Mouse (Mus musculus) heart, embryonic 14.5 days (tissue): ENCODE measurements around the gene Rmi2. TPM values are rescaled to one million over a fixed set of nuclear protein-coding genes. Genes with fewer than 3 reads are reported as not detected.

Experiments used
- ATAC-seq: fragments of 200-750 bp; cut with Nextera tagmentation; 2 replicates; pipeline ENCODE4 v1.8.0; 2017; ENCODE audit warnings: low read depth, moderate TSS enrichment; ENCODE audit not compliant: insufficient number of reproducible peaks, insufficient read depth, low FRiP score
- H3K27ac ChIP-seq, 2 experiments: fragments of 200-500 bp in 1 of 2; fragments of 300-500 bp in 1 of 2; sonication (generic) in 1 of 2; replicated peaks in 1 of 2; 2 replicates each; pipeline ENCODE4 v1.5.1; 2012 to 2014; ENCODE audit warnings: low read depth in 2 of 2, low read length in 2 of 2, control low read depth in 1 of 2, mild to moderate bottlenecking in 1 of 2, mixed read lengths in 1 of 2; ENCODE audit not compliant: control insufficient read depth in 1 of 2, insufficient read depth in 1 of 2
- H3K27me3 ChIP-seq: fragments of 300-500 bp; sonication (generic); 2 replicates; pipeline ENCODE4 v1.6.1; 2014; ENCODE audit warnings: mild to moderate bottlenecking, low read length, control low read depth; ENCODE audit not compliant: control insufficient read depth, insufficient read depth
- H3K36me3 ChIP-seq: fragments of 300-500 bp; sonication (generic); 2 replicates; pipeline ENCODE4 v1.6.1; 2014; ENCODE audit warnings: mild to moderate bottlenecking, control low read depth, low read length, mixed read lengths; ENCODE audit not compliant: control insufficient read depth, insufficient read depth
- H3K4me1 ChIP-seq, 2 experiments: fragments of 200-500 bp in 1 of 2; fragments of 300-500 bp in 1 of 2; sonication (generic) in 1 of 2; 2 replicates each; pipeline ENCODE4 v1.6.1; 2012 to 2014; ENCODE audit warnings: low read length in 2 of 2, control low read depth in 1 of 2, mixed read lengths in 1 of 2; ENCODE audit not compliant: control insufficient read depth in 2 of 2, insufficient read depth in 2 of 2
- H3K4me2 ChIP-seq: fragments of 300-500 bp; sonication (generic); 2 replicates; pipeline ENCODE4 v1.6.1; 2014; ENCODE audit warnings: mild to moderate bottlenecking, low read length
- H3K4me3 ChIP-seq, 2 experiments: fragments of 200-500 bp in 1 of 2; fragments of 300-500 bp in 1 of 2; sonication (generic) in 1 of 2; 2 replicates each; pipeline ENCODE4 v1.5.1; 2012 to 2014; ENCODE audit warnings: low read length in 2 of 2, mild to moderate bottlenecking in 2 of 2, control low read depth in 1 of 2, low read depth in 1 of 2, moderate library complexity in 1 of 2; ENCODE audit not compliant: control insufficient read depth in 1 of 2, insufficient read depth in 1 of 2
- H3K9ac ChIP-seq: fragments of 300-500 bp; sonication (generic); 2 replicates; pipeline ENCODE4 v1.6.1; 2014; ENCODE audit warnings: mild to moderate bottlenecking, low read length
- H3K9me3 ChIP-seq: fragments of 300-500 bp; sonication (generic); 2 replicates; pipeline ENCODE4 v1.6.1; 2016; ENCODE audit warnings: low read length, control low read depth; ENCODE audit not compliant: control insufficient read depth
- WGBS: fragments of 180-500 bp; shearing (Covaris S2); extraction: QIAGEN DNeasy Blood & Tissue Kit; methylation state at CpG from one replicate; pipeline ENCODE4 v1.1.7; 2014; 5-methylcytosine and 5-hydroxymethylcytosine counted together
- polyA plus RNA-seq: library from polyadenylated mRNA; unstranded; fragments of >200 nt; fragmentation: Nextera tagmentation; extraction: Ambion mirVana; gene quantifications from 2 replicates; pipeline ENCODE4 v1.2.1, GENCODE M21; 2014

The Rmi2 gene
- polyA plus RNA-seq, 1 experiment from 2014 or later = 2.8 TPM

- no peak overlapping the region for H3K4me3 ChIP-seq
- no peaks in the 10 kb centered on the region for H3K9me3 ChIP-seq
- no peak overlapping the region for H3K9ac ChIP-seq
- no peaks in the 10 kb centered on the region for H3K27me3 ChIP-seq
- H3K36me3 ChIP-seq = 0 out of 2 replicates have a peak, but pooled peaks cover 4% of the 10 kb centered on the region
- WGBS = 84% methylated on average over 12 of the region's 14 CpGs
- no peak for ATAC-seq
- no peak overlapping the region; a peak in 1 of 4 replicates for H3K27ac ChIP-seq
- peaks cover 37 to 55% of the 10 kb centered on the region in 2 experiments for H3K4me1 ChIP-seq
- H3K4me2 ChIP-seq = no peak overlapping the region
These were observed 5.2 kb downstream of the Rmi2 start for GRCm38 (mm10) chr16:10840018-10840417.

- 0 out of 2 replicates have a peak, but pooled peaks cover 4% of the 10 kb centered on the region for H3K36me3 ChIP-seq
- ATAC-seq = no peak
- H3K27me3 ChIP-seq = no peaks in the 10 kb centered on the region
- H3K4me2 ChIP-seq = no peak overlapping the region
- H3K9me3 ChIP-seq = no peaks in the 10 kb centered on the region
- no peak overlapping the region for H3K27ac ChIP-seq
- 93% methylated on average over 4 of the region's 4 CpGs for WGBS
- H3K4me3 ChIP-seq = no peak overlapping the region
- H3K9ac ChIP-seq = no peak overlapping the region
- H3K4me1 ChIP-seq = peaks cover 33 to 48% of the 10 kb centered on the region in 2 experiments
These were observed 7.5 kb downstream of the Rmi2 start for GRCm38 (mm10) chr16:10842282-10842855.

DNA sequence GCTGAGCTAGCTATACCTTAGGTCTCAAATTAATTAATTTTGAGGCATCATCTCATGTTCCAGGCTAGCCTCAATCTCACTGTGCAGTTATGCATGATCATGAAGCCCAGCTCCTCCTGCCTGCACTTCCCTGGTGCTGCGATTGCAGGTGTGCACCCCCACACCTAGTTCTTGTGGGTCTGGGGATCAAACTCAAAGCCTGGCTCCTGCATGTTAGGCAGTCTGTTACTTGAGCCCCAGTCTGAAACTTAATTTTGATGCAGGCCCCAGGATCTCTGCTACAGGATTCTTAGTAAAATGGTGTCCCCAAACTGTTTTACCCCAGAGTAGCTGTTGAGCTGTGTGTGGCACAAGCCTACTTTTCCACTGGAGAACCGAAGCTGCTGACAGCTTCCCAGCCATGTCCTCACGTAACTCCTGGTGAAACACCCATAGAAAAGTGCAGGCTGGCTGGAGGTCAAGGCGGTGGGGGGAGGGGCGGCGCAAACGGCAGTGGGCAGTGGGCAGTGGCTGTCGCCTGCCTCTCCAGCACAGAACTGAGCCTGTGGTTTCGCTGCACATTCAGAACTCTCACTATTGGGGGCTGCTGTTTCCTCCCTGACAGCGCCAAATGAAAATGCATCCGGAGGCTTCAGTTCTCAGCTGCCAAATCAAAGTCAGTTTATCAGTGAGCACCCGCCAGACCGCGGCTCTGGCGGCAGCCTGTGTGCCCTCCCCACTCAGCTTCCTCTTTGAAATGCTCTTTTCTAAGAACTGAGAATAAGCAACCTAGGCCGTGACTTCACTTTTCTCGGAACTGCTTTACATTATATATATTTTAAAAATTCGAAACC, 8.8 kb downstream of the Rmi2 start:
- WGBS = 6% methylated on average over 18 of the region's 18 CpGs
- Histone ChIP-seq H3K27ac (peak overlapping the region; percentile 77 to 83), H3K36me3 (0 out of 2 replicates have a peak, but pooled peaks cover 4% of the 10 kb centered on the region), H3K9ac (peak overlapping the region; percentile 60), H3K4me1 (peaks cover 22 to 39% of the 10 kb centered on the region in 2 experiments), H3K9me3 (no peaks in the 10 kb centered on the region), H3K4me2 (peak overlapping the region; percentile 76), H3K27me3 (no peaks in the 10 kb centered on the region), H3K4me3 (peak overlapping the region; percentile 34 to 40)
- peak; percentile 40 for ATAC-seq

- Histone ChIP-seq H3K36me3 (0 out of 2 replicates have a peak, but pooled peaks cover 4% of the 10 kb centered on the region), H3K4me2 (peak overlapping the region; percentile 76), H3K4me1 (peaks cover 17 to 35% of the 10 kb centered on the region in 2 experiments), H3K27ac (peak overlapping the region in 1 of 2 experiments; percentile 83; a peak in 2 of 4 replicates), H3K9me3 (no peaks in the 10 kb centered on the region), H3K27me3 (no peaks in the 10 kb centered on the region), H3K4me3 (peak overlapping the region in 1 of 2 experiments; percentile 34; a peak in 2 of 4 replicates), H3K9ac (peak overlapping the region; percentile 60; the same call in 1 of the 2 replicates)
- WGBS = 41% methylated on average over 6 of the region's 6 CpGs
- ATAC-seq = no peak
These were observed 9.4 kb downstream of the Rmi2 start for GRCm38 (mm10) chr16:10844319-10844670.

DNA sequence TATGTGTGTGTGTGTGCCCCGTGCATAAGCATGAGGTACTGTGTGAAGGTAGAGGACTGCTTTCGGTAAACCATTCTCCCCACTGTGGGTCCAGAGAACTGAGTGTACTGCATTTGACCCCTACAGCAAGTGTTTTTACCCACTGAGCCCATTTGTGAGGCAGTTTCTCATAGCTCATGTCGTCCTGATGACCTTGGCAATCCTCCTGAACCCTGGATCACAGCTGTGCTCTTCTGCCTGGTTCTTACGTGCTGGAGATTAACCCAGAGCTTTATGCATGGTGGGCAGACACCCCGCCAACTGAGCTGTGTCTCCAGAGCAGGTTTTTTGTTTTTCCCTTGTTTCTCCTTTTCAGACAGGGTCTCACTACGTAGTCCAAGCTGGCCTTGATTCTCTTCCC, 11.1 kb downstream of the Rmi2 start:
- Histone ChIP-seq H3K9ac (no peak overlapping the region), H3K36me3 (0 out of 2 replicates have a peak, but pooled peaks cover 3% of the 10 kb centered on the region), H3K27me3 (no peaks in the 10 kb centered on the region), H3K9me3 (no peaks in the 10 kb centered on the region), H3K4me3 (no peak overlapping the region), H3K4me1 (peaks cover 18 to 30% of the 10 kb centered on the region in 2 experiments), H3K4me2 (no peak overlapping the region), H3K27ac (no peak overlapping the region)
- no peak for ATAC-seq
- 83% methylated on average over 6 of the region's 6 CpGs for WGBS

- WGBS = 45% methylated on average over 4 of the region's 4 CpGs
- H3K27me3 ChIP-seq = no peaks in the 10 kb centered on the region
- no peaks in the 10 kb centered on the region for H3K9me3 ChIP-seq
- no peak overlapping the region for H3K4me3 ChIP-seq
- no peak overlapping the region for H3K27ac ChIP-seq
- no peak overlapping the region for H3K9ac ChIP-seq
- H3K4me2 ChIP-seq = no peak overlapping the region
- H3K4me1 ChIP-seq = peaks cover 20 to 30% of the 10 kb centered on the region in 2 experiments
- peak; percentile 51; the same call in 1 of the 2 replicates for ATAC-seq
- no peaks in the 10 kb centered on the region for H3K36me3 ChIP-seq
These were observed 11.6 kb downstream of the Rmi2 start for GRCm38 (mm10) chr16:10846503-10846902.

- WGBS = 59% methylated on average over 12 of the region's 12 CpGs
- Histone ChIP-seq H3K9me3 (no peaks in the 10 kb centered on the region), H3K4me2 (no peak overlapping the region), H3K36me3 (no peaks in the 10 kb centered on the region), H3K27me3 (no peaks in the 10 kb centered on the region), H3K4me3 (no peak overlapping the region), H3K27ac (peak overlapping the region; percentile 33 to 35; a peak in 1 of 4 replicates), H3K9ac (no peak overlapping the region), H3K4me1 (peaks cover 9 to 16% of the 10 kb centered on the region in 2 experiments; a peak in 2 of 4 replicates)
- ATAC-seq = 0 out of 2 replicates have a peak, but pooled peaks have one; percentile 5
These were observed 15.4 kb downstream of the Rmi2 start for GRCm38 (mm10) chr16:10849965-10850861.
